Mouse (Mus musculus): ENCODE data around the gene Rundc1. TPM values are rescaled to one million over a fixed set of nuclear protein-coding genes. Genes with fewer than 3 reads are reported as not detected.
"Not testable (repeated sequence)": the region's sequence is repeated elsewhere in the genome, so short reads cannot be mapped to it uniquely, and the experiment has no call there.

Gene Rundc1
- total RNA-seq, 2 experiments from 2014 or later = 7.3 to 8.8 TPM

- intact Hi-C loops (cut with DNase I) = no loop called here
- Histone ChIP-seq H3K27ac (no peak overlapping the region), H3K4me3 (no peak overlapping the region)
- no peak for DNase-seq
- no peak for TF ChIP-seq CTCF (IDR thresholded peaks at IDR 0.05)
Observed at GRCm38 (mm10) chr11:101462583-101463440, 37.9 kb downstream of the Rundc1 start.

- Histone ChIP-seq H3K27ac (peak within 1 kb of the TSS; percentile 89), H3K4me3 (peak within 1 kb of the TSS; percentile 92)
- DNase-seq = no peak
- no peak for TF ChIP-seq CTCF (IDR thresholded peaks at IDR 0.05)
- intact Hi-C loops (cut with DNase I) = loop anchor here (5.0 kb wide), 1 partner anchor 88 kb away; the partner anchor contains the start of genes Brca1 and Nbr1
Observed at GRCm38 (mm10) chr11:101464211-101465100, 39.6 kb downstream of the Rundc1 start, which contains the start of gene Rnd2. Gene Rnd2, plus strand, starts transcription at chr11:101464999.

DNA sequence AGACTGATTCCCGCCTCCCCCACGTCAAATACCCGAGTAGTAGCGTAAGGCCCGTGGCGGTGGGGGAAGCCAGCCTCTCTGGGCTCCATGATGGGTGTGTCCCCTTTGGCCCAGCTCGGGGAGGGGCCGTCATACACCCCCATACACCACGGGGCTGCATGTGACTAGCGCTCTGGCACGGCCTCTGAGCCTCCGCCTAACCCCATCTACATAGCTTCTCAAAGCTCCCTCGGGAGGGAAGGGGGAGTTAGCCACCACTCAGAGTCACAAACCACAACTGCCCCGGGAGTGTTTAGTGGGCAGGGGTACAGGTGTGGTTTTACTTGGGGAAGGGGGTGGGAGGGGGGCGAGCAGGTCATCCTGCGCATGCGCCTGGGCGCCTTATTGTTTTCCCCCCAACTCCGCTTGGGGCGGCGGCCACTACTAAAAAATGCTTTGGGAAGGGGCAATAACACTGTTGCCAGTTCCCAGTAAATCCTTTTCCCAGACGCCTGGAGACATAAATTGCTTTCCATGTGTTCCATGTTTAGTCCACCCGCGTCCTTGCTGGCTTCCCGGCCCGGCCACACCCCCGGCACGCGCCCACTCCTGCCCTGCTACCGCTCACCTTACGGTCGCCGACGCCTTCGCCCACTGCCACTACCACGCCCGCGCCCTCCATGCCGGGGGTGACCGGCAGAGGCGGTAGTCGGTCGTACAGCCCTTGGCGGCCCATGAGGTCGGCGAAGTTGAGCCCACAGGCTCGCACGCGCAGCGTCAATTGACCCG lies 40.4 kb downstream of the Rundc1 start:
- DNase-seq = peak; percentile 85
- intact Hi-C loops (cut with DNase I) = loop anchor here (5.0 kb wide), 1 partner anchor 87 kb away; the partner anchor contains the start of genes Brca1 and Nbr1
- Histone ChIP-seq H3K4me3 (peak overlapping the region; percentile 92), H3K27ac (peak overlapping the region; percentile 89)
- TF ChIP-seq CTCF (IDR thresholded peaks at IDR 0.05) = no peak

DNA sequence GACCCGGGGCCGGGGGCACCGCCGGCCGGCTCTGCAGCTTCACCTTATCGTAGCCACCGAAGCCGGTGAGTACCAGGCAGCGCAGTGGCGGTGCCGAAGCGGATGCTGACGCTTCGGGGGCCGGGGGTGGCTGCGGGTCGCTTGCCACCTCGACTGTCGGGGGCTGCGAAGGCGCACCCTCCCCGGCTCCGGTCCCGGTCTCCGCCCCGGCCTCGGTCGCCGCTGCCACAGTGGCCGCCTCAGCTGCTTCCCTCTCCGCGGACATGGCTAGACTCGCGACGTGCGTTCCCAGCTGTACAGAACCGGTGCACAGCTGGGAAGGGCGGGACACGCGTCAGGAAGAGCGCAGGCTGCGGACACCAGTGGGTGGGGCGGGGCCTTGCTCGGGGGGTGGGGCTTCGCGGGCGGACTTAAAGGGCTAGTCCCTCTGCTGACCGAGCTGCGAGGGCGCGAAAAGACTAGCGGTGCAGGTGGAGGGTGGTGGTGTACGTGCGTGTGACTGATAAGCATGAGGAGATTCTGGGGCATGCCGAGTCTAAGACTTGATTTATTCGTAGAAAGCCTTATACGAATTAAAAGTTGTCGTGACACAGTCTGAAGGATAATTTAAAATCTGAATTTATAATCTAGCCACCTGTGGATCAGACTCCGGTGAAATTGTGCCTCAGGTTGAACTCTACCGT lies 41.1 kb downstream of the Rundc1 start, which contains the start of gene Vat1:
Gene Vat1, minus strand, starts transcription at position 362 of the 683 bp plus-strand sequence.
- TF ChIP-seq CTCF (IDR thresholded peaks at IDR 0.05) = peak; percentile 27; the same call in 1 of the 2 replicates
- DNase-seq = peak; percentile 87
- H3K4me3 ChIP-seq = peak within 1 kb of the TSS; percentile 94
- H3K27ac ChIP-seq = peak within 1 kb of the TSS; percentile 89
- intact Hi-C loops (cut with DNase I) = loop anchor here (5.0 kb wide), 1 partner anchor 86 kb away; the partner anchor contains the start of genes Brca1 and Nbr1

DNA sequence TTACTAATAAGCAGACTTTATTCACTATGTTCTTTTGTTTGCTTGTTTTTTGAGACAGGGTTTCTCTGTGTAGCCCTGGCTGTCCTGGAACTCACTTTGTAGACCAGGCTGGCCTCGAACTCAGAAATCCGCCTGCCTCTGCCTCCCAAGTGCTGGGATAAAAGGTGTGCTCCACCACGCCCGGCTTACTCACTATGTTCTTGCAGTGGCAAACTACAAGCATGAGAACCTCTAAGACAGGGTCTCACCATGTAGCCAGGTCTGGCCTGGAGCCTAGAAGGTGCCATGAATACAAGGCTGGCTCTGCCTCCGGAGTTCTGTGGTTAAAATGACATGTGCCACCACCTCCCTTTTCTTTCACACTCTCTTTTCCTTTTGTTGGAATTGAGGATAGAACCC lies 41.7 kb downstream of the Rundc1 start:
- DNase-seq = not testable (repeated sequence)

GRCm38 (mm10) chr11:101467477-101468262 lies 42.8 kb downstream of the Rundc1 start:
- DNase-seq = peak; percentile 80
- peak; percentile 65 for TF ChIP-seq CTCF (IDR thresholded peaks at IDR 0.05)
- intact Hi-C loops (cut with DNase I) = loop anchor here (5.0 kb wide), 1 partner anchor 85 kb away; the partner anchor contains the start of genes Brca1 and Nbr1
- H3K27ac ChIP-seq = peak overlapping the region; percentile 85
- peak overlapping the region; percentile 94 for H3K4me3 ChIP-seq

More for the DNA sequence above, 41.7 kb downstream of the Rundc1 start:
- Histone ChIP-seq H3K4me3 (peak overlapping the region; percentile 92), H3K27ac (peak overlapping the region; percentile 89)
- intact Hi-C loops (cut with DNase I) = loop anchor here (5.0 kb wide), 1 partner anchor 86 kb away; the partner anchor contains the start of genes Brca1 and Nbr1

DNA sequence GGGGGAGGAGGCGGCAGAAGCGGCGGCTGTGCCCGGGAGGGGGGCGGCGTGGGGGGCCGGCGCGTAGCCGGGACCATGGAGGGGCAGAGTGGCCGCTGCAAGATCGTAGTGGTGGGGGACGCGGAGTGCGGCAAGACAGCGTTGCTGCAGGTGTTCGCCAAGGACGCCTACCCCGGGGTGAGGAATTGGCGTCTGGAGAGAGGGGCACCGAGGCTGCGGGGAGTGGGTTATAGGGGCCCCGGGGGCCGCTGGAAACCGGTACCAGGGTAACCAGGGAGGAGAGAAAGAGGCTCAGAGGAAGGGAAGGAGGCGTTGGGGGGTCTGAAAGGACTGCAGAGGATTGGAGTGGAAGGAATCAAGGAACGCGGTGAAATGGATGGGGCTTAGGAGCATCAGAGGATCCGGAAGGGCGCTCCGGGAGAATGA lies 43.4 kb downstream of the Rundc1 start:
- Histone ChIP-seq H3K4me3 (peak overlapping the region; percentile 94), H3K27ac (peak overlapping the region; percentile 85)
- DNase-seq = no peak
- intact Hi-C loops (cut with DNase I) = loop anchor here (5.0 kb wide), 1 partner anchor 84 kb away; the partner anchor contains the start of genes Brca1 and Nbr1
- no peak for TF ChIP-seq CTCF (IDR thresholded peaks at IDR 0.05)

- TF ChIP-seq CTCF (IDR thresholded peaks at IDR 0.05) = no peak
- peak overlapping the region; percentile 94 for H3K4me3 ChIP-seq
- intact Hi-C loops (cut with DNase I) = loop anchor here (5.0 kb wide), 1 partner anchor 84 kb away; the partner anchor contains the start of genes Brca1 and Nbr1
- no peak for DNase-seq
- H3K27ac ChIP-seq = peak overlapping the region; percentile 85
Observed at GRCm38 (mm10) chr11:101468731-101469130, 43.8 kb downstream of the Rundc1 start.

GRCm38 (mm10) chr11:101469155-101469554 lies 44.3 kb downstream of the Rundc1 start:
- intact Hi-C loops (cut with DNase I) = loop anchor here (5.0 kb wide), 1 partner anchor 83 kb away; the partner anchor contains the start of genes Brca1 and Nbr1
- Histone ChIP-seq H3K4me3 (peak overlapping the region; percentile 94), H3K27ac (peak overlapping the region; percentile 85)
- no peak for DNase-seq
- TF ChIP-seq CTCF (IDR thresholded peaks at IDR 0.05) = no peak

GRCm38 (mm10) chr11:101470206-101470605 lies 45.3 kb downstream of the Rundc1 start:
- intact Hi-C loops (cut with DNase I) = no loop called here
- no peak for DNase-seq
- TF ChIP-seq CTCF (IDR thresholded peaks at IDR 0.05) = no peak
- H3K27ac ChIP-seq = no peak overlapping the region
- no peak overlapping the region for H3K4me3 ChIP-seq
